In genomic region chr11:117158343-117158742, GRCm38 (mm10) we compare ENCODE assay signal across 13 mouse cellular contexts. TPM values are rescaled to one million over a fixed set of nuclear protein-coding genes. Genes with fewer than 3 reads are reported as not detected.
DNase-seq lines count a peak whose midpoint lies in the region; ATAC-seq lines count a peak whose summit lies in the region.
"Had no signal": no experiment of that assay in that cellular context is flagged by ENCODE, and none has a peak within 500 bp of the region (broad histone marks: within the 10 kb centered on the region; RNA-seq: fewer than 3 reads in every experiment).

No protein-coding gene starts in this region.

- WGBS in heart, embryonic 12.5 days: 76% methylated on average over 11 of the region's 11 CpGs
- WGBS in limb, embryonic 12.5 days: 77% methylated on average over 11 of the region's 11 CpGs
- 91% methylated on average over 11 of the region's 11 CpGs for WGBS in limb, embryonic 10.5 days
- 65% methylated on average over 11 of the region's 11 CpGs for WGBS in forebrain, embryonic 14.5 days

- no peak overlapping the region for H3K4me3 ChIP-seq in heart, embryonic 12.5 days
- H3K4me3 ChIP-seq in limb, embryonic 12.5 days (replicated peaks): no peak overlapping the region
- no peak overlapping the region for H3K4me3 ChIP-seq in limb, embryonic 10.5 days
- H3K4me3 ChIP-seq in forebrain, embryonic 14.5 days (ENCODE audit: low read depth, low read length): no peak overlapping the region
- H3K4me3 ChIP-seq: erythroblast, embryonic 14.5 days had no signal

- no peak for ATAC-seq in heart, embryonic 12.5 days (ENCODE audit: insufficient number of reproducible peaks, low FRiP score)
- no peak for ATAC-seq in limb, embryonic 12.5 days (ENCODE audit: insufficient number of reproducible peaks, insufficient read depth, low FRiP score, low TSS enrichment, low read depth)
- no peak for ATAC-seq in forebrain, embryonic 14.5 days

- H3K9ac ChIP-seq in heart, embryonic 12.5 days: peak overlapping the region; percentile 6; the same call in 1 of the 2 replicates
- H3K9ac ChIP-seq in limb, embryonic 12.5 days (replicated peaks): no peak overlapping the region; the same call in 1 of the 2 replicates
- H3K9ac ChIP-seq in forebrain, embryonic 14.5 days (ENCODE audit: low read length): no peak overlapping the region; the same call in 1 of the 2 replicates
- H3K9ac ChIP-seq: liver, embryonic 14.5 days had no signal

- H3K36me3 ChIP-seq in heart, embryonic 12.5 days: peaks cover 63% of the 10 kb centered on the region
- peaks cover 72% of the 10 kb centered on the region for H3K36me3 ChIP-seq in limb, embryonic 12.5 days
- H3K36me3 ChIP-seq in limb, embryonic 10.5 days: peaks cover 62% of the 10 kb centered on the region
- H3K36me3 ChIP-seq in forebrain, embryonic 14.5 days (ENCODE audit: control insufficient read depth, insufficient read depth, low read length): peaks cover 51% of the 10 kb centered on the region

- H3K4me2 ChIP-seq in heart, embryonic 12.5 days: no peak overlapping the region
- H3K4me2 ChIP-seq in limb, embryonic 12.5 days: no peak overlapping the region
- H3K4me2 ChIP-seq in forebrain, embryonic 14.5 days (ENCODE audit: low read length): no peak overlapping the region

- peaks cover 57% of the 10 kb centered on the region for H3K4me1 ChIP-seq in heart, embryonic 12.5 days (replicated peaks)
- H3K4me1 ChIP-seq in limb, embryonic 12.5 days (replicated peaks): peaks cover 23% of the 10 kb centered on the region
- H3K4me1 ChIP-seq in limb, embryonic 10.5 days: peaks cover 38% of the 10 kb centered on the region
- H3K4me1 ChIP-seq in forebrain, embryonic 14.5 days (ENCODE audit: control insufficient read depth, insufficient read depth, low read length): no peaks in the 10 kb centered on the region

- no peak for DNase-seq in heart, postnatal 36 days
- DNase-seq in limb, embryonic 10.5 days (ENCODE audit: low spot score): no peak
- DNase-seq in brain, adult 2 months (ENCODE audit: low read depth, low spot score): peak; percentile 64
- peak; percentile 57 for DNase-seq in forebrain, embryonic 14.5 days (ENCODE audit: low spot score)
- no peak for DNase-seq in adipocyte (ENCODE audit: low spot score)
- DNase-seq in adrenal gland, postnatal 25 days: no peak
- DNase-seq: kidney, adult 18-20 months; spleen, adult 18-20 months; thymus, postnatal 36 days had no signal

- H3K27ac ChIP-seq in heart, embryonic 12.5 days (ENCODE audit: poor library complexity, severe bottlenecking): no peak overlapping the region
- peak overlapping the region; percentile 29; the same call in 1 of the 2 replicates for H3K27ac ChIP-seq in limb, embryonic 12.5 days
- no peak overlapping the region for H3K27ac ChIP-seq in limb, embryonic 10.5 days
- H3K27ac ChIP-seq in forebrain, embryonic 14.5 days (ENCODE audit: low read depth, low read length): no peak overlapping the region
- H3K27ac ChIP-seq: liver, embryonic 14.5 days had no signal

- intact Hi-C loops in heart, postnatal 36 days (cut with DNase I): loop anchor here (5.0 kb wide), 1 partner anchor 81 kb away; no protein-coding TSS in a partner anchor

- H3K9me3 ChIP-seq in heart, embryonic 12.5 days (replicated peaks): no peaks in the 10 kb centered on the region
- H3K9me3 ChIP-seq in limb, embryonic 12.5 days: no peaks in the 10 kb centered on the region
- H3K9me3 ChIP-seq in limb, embryonic 10.5 days (replicated peaks): no peaks in the 10 kb centered on the region
- H3K9me3 ChIP-seq in forebrain, embryonic 14.5 days (replicated peaks; ENCODE audit: control insufficient read depth, low read length): no peaks in the 10 kb centered on the region

- H3K27me3 ChIP-seq in heart, embryonic 12.5 days (replicated peaks): no peaks in the 10 kb centered on the region
- H3K27me3 ChIP-seq in limb, embryonic 12.5 days: no peaks in the 10 kb centered on the region; the same call in 1 of the 2 replicates
- H3K27me3 ChIP-seq in limb, embryonic 10.5 days (ENCODE audit: low read depth, poor library complexity, severe bottlenecking): no peaks in the 10 kb centered on the region
- H3K27me3 ChIP-seq in forebrain, embryonic 14.5 days (replicated peaks; ENCODE audit: control insufficient read depth, insufficient read depth, low read length): no peaks in the 10 kb centered on the region

RNA-seq across cellular contexts. Expression of gene Sept9, which starts 41.1 kb away (rescaled TPM):
- 102 and 103 TPM in 2 replicates for polyA plus RNA-seq in heart, embryonic 12.5 days (2016; fragmentation: Nextera tagmentation; extraction: Ambion mirVana)
- 10 to 100 TPM; 28.6 to 37.1 TPM for total RNA-seq in heart, postnatal 36 days (2021)
- 230 and 234 TPM in 2 replicates for polyA plus RNA-seq in limb, embryonic 12.5 days (2016; fragmentation: Nextera tagmentation; extraction: Ambion mirVana)
- polyA plus RNA-seq in limb, embryonic 10.5 days (2016; fragmentation: Nextera tagmentation; extraction: Ambion mirVana): 265 and 282 TPM in 2 replicates
- 113 and 119 TPM in 2 replicates for polyA plus RNA-seq in forebrain, embryonic 14.5 days (2014; fragmentation: Nextera tagmentation; extraction: Ambion mirVana)
- 122 and 148 TPM in 2 replicates for total RNA-seq in adrenal gland, postnatal 25 days (2021)

RNA-seq across cellular contexts. Expression of gene Sec14l1, which starts 43.4 kb away (rescaled TPM):
- 53.4 and 56.6 TPM in 2 replicates for polyA plus RNA-seq in heart, embryonic 12.5 days (2016; fragmentation: Nextera tagmentation; extraction: Ambion mirVana)
- total RNA-seq in heart, postnatal 36 days (2021): 10 to 100 TPM; 67.9 to 75.2 TPM
- 52.6 and 57.5 TPM in 2 replicates for polyA plus RNA-seq in limb, embryonic 12.5 days (2016; fragmentation: Nextera tagmentation; extraction: Ambion mirVana)
- polyA plus RNA-seq in limb, embryonic 10.5 days (2016; fragmentation: Nextera tagmentation; extraction: Ambion mirVana): 40.1 and 47.8 TPM in 2 replicates
- 43.6 and 56.3 TPM in 2 replicates for polyA plus RNA-seq in forebrain, embryonic 14.5 days (2014; fragmentation: Nextera tagmentation; extraction: Ambion mirVana)
- 157 and 195 TPM in 2 replicates for total RNA-seq in adrenal gland, postnatal 25 days (2021)

Comparison
In these comparisons a context has a peak if more than half of its experiments do, and no peak if none do; other contexts are left out.
1. DNase-seq: peak in brain, adult 2 months (single experiment) and forebrain, embryonic 14.5 days (single experiment); none in heart, postnatal 36 days (0 of 2), limb, embryonic 10.5 days (single experiment), adipocyte (single experiment) and adrenal gland, postnatal 25 days (single experiment).